In the genomic region with DNA sequence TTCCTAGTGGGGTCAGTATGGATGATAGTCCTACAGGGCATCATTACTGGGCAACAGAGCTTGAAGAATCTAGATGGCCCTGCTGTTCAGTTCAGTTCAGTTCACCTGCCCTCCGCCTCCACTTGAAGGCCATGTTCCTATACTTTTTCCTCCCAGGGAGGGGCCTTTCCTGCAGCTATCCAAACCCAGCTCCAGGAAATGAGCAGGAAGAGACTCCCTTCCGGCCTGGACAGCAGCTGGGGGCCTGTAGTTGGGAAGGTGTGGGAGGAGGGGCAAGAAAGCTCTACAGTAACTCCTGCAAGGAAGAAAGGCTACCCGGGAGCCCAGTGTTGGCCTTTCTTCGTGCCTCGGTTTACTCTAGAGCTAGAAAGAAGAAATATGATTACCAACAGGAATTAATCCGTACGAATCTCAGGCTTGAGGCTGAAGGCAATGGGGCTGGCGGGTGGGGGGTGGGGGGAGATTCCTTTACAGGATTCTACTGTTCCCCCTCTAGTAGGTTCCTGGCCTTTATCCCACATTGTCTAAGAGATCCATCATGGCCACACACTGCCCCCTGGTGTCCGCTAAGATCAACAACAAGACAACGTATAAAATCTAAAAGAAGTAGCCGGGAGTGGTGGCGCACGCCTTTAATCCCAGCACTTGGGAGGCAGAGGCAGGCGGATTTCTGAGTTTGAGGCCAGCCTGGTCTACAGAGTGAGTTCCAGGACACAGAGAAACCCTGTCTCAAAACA, we compare ENCODE assay signal across 8 mouse cellular contexts. TPM values are rescaled to one million over a fixed set of nuclear protein-coding genes. Genes with fewer than 3 reads are reported as not detected.
DNase-seq lines count a peak whose midpoint lies in the region; ATAC-seq and TF ChIP-seq lines count a peak whose summit lies in the region.

No protein-coding gene starts in this region.

- no peak for TF ChIP-seq EP300 in stomach, postnatal 0 days (optimal IDR thresholded peaks at IDR 0.05)

- no peak overlapping the region for H3K27ac ChIP-seq in forebrain, embryonic 11.5 days (ENCODE audit: low read depth, low read length)
- no peak overlapping the region for H3K27ac ChIP-seq in forebrain, embryonic 16.5 days (ENCODE audit: low read length)
- H3K27ac ChIP-seq in hindbrain, embryonic 12.5 days, result no peak overlapping the region
- 0 out of 2 replicates have a peak overlapping the region, but pooled peaks have one; percentile 45 for H3K27ac ChIP-seq in stomach, postnatal 0 days (replicated peaks)

- no peak overlapping the region for H3K9ac ChIP-seq in forebrain, embryonic 11.5 days (ENCODE audit: low read length)
- no peak overlapping the region for H3K9ac ChIP-seq in forebrain, embryonic 16.5 days (replicated peaks; ENCODE audit: low read depth, low read length)
- H3K9ac ChIP-seq in hindbrain, embryonic 12.5 days, result no peak overlapping the region
- no peak overlapping the region for H3K9ac ChIP-seq in stomach, postnatal 0 days (ENCODE audit: low read length)

- H3K27me3 ChIP-seq in forebrain, embryonic 11.5 days (ENCODE audit: control insufficient read depth, insufficient read depth, low read length), result peaks cover 15% of the 10 kb centered on the region
- H3K27me3 ChIP-seq in forebrain, embryonic 16.5 days (replicated peaks; ENCODE audit: control insufficient read depth, insufficient read depth, low read length), result peaks cover 24% of the 10 kb centered on the region
- peaks cover 37% of the 10 kb centered on the region for H3K27me3 ChIP-seq in hindbrain, embryonic 12.5 days
- no peaks in the 10 kb centered on the region for H3K27me3 ChIP-seq in stomach, postnatal 0 days (ENCODE audit: control insufficient read depth, insufficient read depth, low read length)

- peak; percentile 71 for DNase-seq in forebrain, embryonic 11.5 days (ENCODE audit: low spot score)
- DNase-seq in adrenal gland, postnatal 14 days, result peak; percentile 74
- peak; percentile 61 to 68 for DNase-seq in layer of hippocampus, postnatal 14 days (ENCODE audit: low spot score in 2 of 2)
- DNase-seq in stomach, postnatal 0 days (ENCODE audit: low spot score), result peak; percentile 68

- no peak for ATAC-seq in forebrain, embryonic 11.5 days (replicated peaks; ENCODE audit: low FRiP score)
- ATAC-seq in forebrain, embryonic 16.5 days, result no peak
- 0 out of 2 replicates have a peak, but pooled peaks have one; percentile 50 for ATAC-seq in erythroblast, adult 5-6 weeks (replicated peaks; ENCODE audit: low FRiP score, poor library complexity, severe bottlenecking)
- no peak for ATAC-seq in hindbrain, embryonic 12.5 days (ENCODE audit: low FRiP score)
- peak; percentile 56 for ATAC-seq in megakaryocyte, adult 5-6 weeks (ENCODE audit: poor library complexity, severe bottlenecking)
- ATAC-seq in stomach, postnatal 0 days (ENCODE audit: low FRiP score, low TSS enrichment), result no peak

- H3K9me3 ChIP-seq in forebrain, embryonic 11.5 days (ENCODE audit: control insufficient read depth, low read length), result no peaks in the 10 kb centered on the region
- no peaks in the 10 kb centered on the region for H3K9me3 ChIP-seq in forebrain, embryonic 16.5 days (ENCODE audit: control insufficient read depth, low read length)
- no peaks in the 10 kb centered on the region for H3K9me3 ChIP-seq in hindbrain, embryonic 12.5 days (replicated peaks)
- no peaks in the 10 kb centered on the region for H3K9me3 ChIP-seq in stomach, postnatal 0 days (ENCODE audit: control insufficient read depth, low read length)

- no peak overlapping the region for H3K4me2 ChIP-seq in forebrain, embryonic 11.5 days (ENCODE audit: low read depth, low read length, severe bottlenecking)
- H3K4me2 ChIP-seq in forebrain, embryonic 16.5 days (ENCODE audit: low read length), result no peak overlapping the region
- H3K4me2 ChIP-seq in hindbrain, embryonic 12.5 days (replicated peaks), result 0 out of 2 replicates have a peak overlapping the region, but pooled peaks have one; percentile 6
- H3K4me2 ChIP-seq in stomach, postnatal 0 days (replicated peaks; ENCODE audit: low read depth), result peak overlapping the region; percentile 4; the same call in 1 of the 2 replicates

- no peak overlapping the region for H3K4me3 ChIP-seq in forebrain, embryonic 11.5 days (ENCODE audit: low read depth, low read length)
- H3K4me3 ChIP-seq in forebrain, embryonic 16.5 days (replicated peaks; ENCODE audit: low read length), result no peak overlapping the region
- no peak overlapping the region for H3K4me3 ChIP-seq in hindbrain, embryonic 12.5 days
- no peak overlapping the region for H3K4me3 ChIP-seq in stomach, postnatal 0 days (ENCODE audit: low read depth, low read length)

- H3K36me3 ChIP-seq in forebrain, embryonic 11.5 days (ENCODE audit: control insufficient read depth, insufficient read depth, low read length), result no peaks in the 10 kb centered on the region
- H3K36me3 ChIP-seq in forebrain, embryonic 16.5 days (ENCODE audit: control insufficient read depth, insufficient read depth), result no peaks in the 10 kb centered on the region
- H3K36me3 ChIP-seq in hindbrain, embryonic 12.5 days, result no peaks in the 10 kb centered on the region
- no peaks in the 10 kb centered on the region for H3K36me3 ChIP-seq in stomach, postnatal 0 days (ENCODE audit: control insufficient read depth, insufficient read depth, low read length)

- TF ChIP-seq CTCF in stomach, postnatal 0 days (IDR thresholded peaks at IDR 0.05; ENCODE audit: low read depth), result peak; percentile 81

- peaks cover 4% of the 10 kb centered on the region; the same call in 1 of the 2 replicates for H3K4me1 ChIP-seq in forebrain, embryonic 11.5 days (replicated peaks; ENCODE audit: control insufficient read depth, insufficient read depth, low read length)
- peaks cover 12% of the 10 kb centered on the region for H3K4me1 ChIP-seq in forebrain, embryonic 16.5 days (replicated peaks; ENCODE audit: control insufficient read depth, insufficient read depth, low read length)
- H3K4me1 ChIP-seq in hindbrain, embryonic 12.5 days, result peaks cover 15% of the 10 kb centered on the region
- no peaks in the 10 kb centered on the region; the same call in 1 of the 2 replicates for H3K4me1 ChIP-seq in stomach, postnatal 0 days (replicated peaks; ENCODE audit: control insufficient read depth, insufficient read depth)

- 34% methylated on average over 14 of the region's 14 CpGs for WGBS in forebrain, embryonic 11.5 days
- 37% methylated on average over 14 of the region's 14 CpGs for WGBS in forebrain, embryonic 16.5 days
- WGBS in hindbrain, embryonic 12.5 days, result 31% methylated on average over 14 of the region's 14 CpGs
- 35% methylated on average over 14 of the region's 14 CpGs for WGBS in stomach, postnatal 0 days

RNA-seq across cellular contexts. Expression of a gene that starts 2.6 kb away (rescaled TPM):
- polyA plus RNA-seq in forebrain, embryonic 11.5 days (2014; fragmentation: Nextera tagmentation; extraction: Ambion mirVana), result 59.4 and 64.3 TPM in 2 replicates
- 67.4 and 72.0 TPM in 2 replicates for polyA plus RNA-seq in forebrain, embryonic 16.5 days (2015; fragmentation: Nextera tagmentation; extraction: Ambion mirVana)
- total RNA-seq in adrenal gland, postnatal 14 days (2021), result 107 and 145 TPM in 2 replicates
- total RNA-seq in erythroblast, adult 5-6 weeks (2015; ENCODE audit: low replicate concordance), result 2.7 TPM in 1 of 2 replicates, not detected in the other
- total RNA-seq in erythroblast, adult 5-6 weeks (2017; ENCODE audit: low replicate concordance), result not detected in 2 replicates
- 60.1 and 62.2 TPM in 2 replicates for polyA plus RNA-seq in hindbrain, embryonic 12.5 days (2016; fragmentation: Nextera tagmentation; extraction: Ambion mirVana)
- total RNA-seq in layer of hippocampus, postnatal 14 days (2021), result 10 to 100 TPM; 74.0 to 75.7 TPM
- total RNA-seq in megakaryocyte, adult 5-6 weeks (2015), result not detected in 2 replicates
- not detected in 2 replicates for total RNA-seq in megakaryocyte, adult 5-6 weeks (2017)
- 62.3 and 64.9 TPM in 2 replicates for polyA plus RNA-seq in stomach, postnatal 0 days (2015; fragmentation: Nextera tagmentation; extraction: Ambion mirVana)

RNA-seq across cellular contexts. Expression of a gene that starts 5.1 kb away (rescaled TPM):
- polyA plus RNA-seq in forebrain, embryonic 11.5 days (2014; fragmentation: Nextera tagmentation; extraction: Ambion mirVana), result 119 TPM in 2 replicates
- polyA plus RNA-seq in forebrain, embryonic 16.5 days (2015; fragmentation: Nextera tagmentation; extraction: Ambion mirVana), result 91.1 and 93.3 TPM in 2 replicates
- 116 and 120 TPM in 2 replicates for total RNA-seq in adrenal gland, postnatal 14 days (2021)
- 83.8 and 91.5 TPM in 2 replicates for total RNA-seq in erythroblast, adult 5-6 weeks (2015; ENCODE audit: low replicate concordance)
- total RNA-seq in erythroblast, adult 5-6 weeks (2017; ENCODE audit: low replicate concordance), result 25.0 and 31.3 TPM in 2 replicates
- 90.9 and 97.4 TPM in 2 replicates for polyA plus RNA-seq in hindbrain, embryonic 12.5 days (2016; fragmentation: Nextera tagmentation; extraction: Ambion mirVana)
- 10 to 100 TPM; 72.3 to 80.9 TPM for total RNA-seq in layer of hippocampus, postnatal 14 days (2021)
- total RNA-seq in megakaryocyte, adult 5-6 weeks (2015), result 169 and 184 TPM in 2 replicates
- total RNA-seq in megakaryocyte, adult 5-6 weeks (2017), result 54.6 and 55.7 TPM in 2 replicates
- 141 and 157 TPM in 2 replicates for polyA plus RNA-seq in stomach, postnatal 0 days (2015; fragmentation: Nextera tagmentation; extraction: Ambion mirVana)

RNA-seq across cellular contexts. Expression of a gene that starts 11.9 kb away (rescaled TPM):
- 5.3 and 7.6 TPM in 2 replicates for polyA plus RNA-seq in forebrain, embryonic 11.5 days (2014; fragmentation: Nextera tagmentation; extraction: Ambion mirVana)
- polyA plus RNA-seq in forebrain, embryonic 16.5 days (2015; fragmentation: Nextera tagmentation; extraction: Ambion mirVana), result 5.8 and 6.2 TPM in 2 replicates
- total RNA-seq in adrenal gland, postnatal 14 days (2021), result 3.4 and 3.6 TPM in 2 replicates
- total RNA-seq in erythroblast, adult 5-6 weeks (2015; ENCODE audit: low replicate concordance), result 2.3 and 17.7 TPM in 2 replicates
- total RNA-seq in erythroblast, adult 5-6 weeks (2017; ENCODE audit: low replicate concordance), result 1.5 and 6.0 TPM in 2 replicates
- 8.5 and 9.5 TPM in 2 replicates for polyA plus RNA-seq in hindbrain, embryonic 12.5 days (2016; fragmentation: Nextera tagmentation; extraction: Ambion mirVana)
- total RNA-seq in layer of hippocampus, postnatal 14 days (2021), result 1 to 10 TPM; 6.9 to 9.4 TPM
- total RNA-seq in megakaryocyte, adult 5-6 weeks (2015), result 0.27 TPM in 1 of 2 replicates, not detected in the other
- 0.15 TPM in 1 of 2 replicates, not detected in the other for total RNA-seq in megakaryocyte, adult 5-6 weeks (2017)
- 15.9 and 18.4 TPM in 2 replicates for polyA plus RNA-seq in stomach, postnatal 0 days (2015; fragmentation: Nextera tagmentation; extraction: Ambion mirVana)

RNA-seq across cellular contexts. Expression of a gene that starts 22.2 kb away (rescaled TPM):
- polyA plus RNA-seq in forebrain, embryonic 11.5 days (2014; fragmentation: Nextera tagmentation; extraction: Ambion mirVana), result 10.5 and 12.8 TPM in 2 replicates
- polyA plus RNA-seq in forebrain, embryonic 16.5 days (2015; fragmentation: Nextera tagmentation; extraction: Ambion mirVana), result 24.8 and 27.0 TPM in 2 replicates
- total RNA-seq in adrenal gland, postnatal 14 days (2021), result 28.8 and 37.7 TPM in 2 replicates
- 161 and 177 TPM in 2 replicates for total RNA-seq in erythroblast, adult 5-6 weeks (2015; ENCODE audit: low replicate concordance)
- 208 and 251 TPM in 2 replicates for total RNA-seq in erythroblast, adult 5-6 weeks (2017; ENCODE audit: low replicate concordance)
- 17.3 and 18.5 TPM in 2 replicates for polyA plus RNA-seq in hindbrain, embryonic 12.5 days (2016; fragmentation: Nextera tagmentation; extraction: Ambion mirVana)
- 10 to 100 TPM; 38.2 to 40.0 TPM for total RNA-seq in layer of hippocampus, postnatal 14 days (2021)
- 20.0 and 20.8 TPM in 2 replicates for total RNA-seq in megakaryocyte, adult 5-6 weeks (2015)
- 20.0 and 20.1 TPM in 2 replicates for total RNA-seq in megakaryocyte, adult 5-6 weeks (2017)
- 8.1 and 9.4 TPM in 2 replicates for polyA plus RNA-seq in stomach, postnatal 0 days (2015; fragmentation: Nextera tagmentation; extraction: Ambion mirVana)

RNA-seq across cellular contexts. Expression of a gene that starts 30.4 kb away (rescaled TPM):
- polyA plus RNA-seq in forebrain, embryonic 11.5 days (2014; fragmentation: Nextera tagmentation; extraction: Ambion mirVana), result 1.3 and 2.0 TPM in 2 replicates
- 0.91 TPM in 2 replicates for polyA plus RNA-seq in forebrain, embryonic 16.5 days (2015; fragmentation: Nextera tagmentation; extraction: Ambion mirVana)
- 0.44 and 0.86 TPM in 2 replicates for total RNA-seq in adrenal gland, postnatal 14 days (2021)
- 0.96 TPM in 1 of 2 replicates, not detected in the other for total RNA-seq in erythroblast, adult 5-6 weeks (2015; ENCODE audit: low replicate concordance)
- total RNA-seq in erythroblast, adult 5-6 weeks (2017; ENCODE audit: low replicate concordance), result 2.2 and 5.4 TPM in 2 replicates
- 1.5 TPM in 2 replicates for polyA plus RNA-seq in hindbrain, embryonic 12.5 days (2016; fragmentation: Nextera tagmentation; extraction: Ambion mirVana)
- under 1 TPM; 0.33 to 0.46 TPM for total RNA-seq in layer of hippocampus, postnatal 14 days (2021)
- 1.2 and 1.6 TPM in 2 replicates for total RNA-seq in megakaryocyte, adult 5-6 weeks (2015)
- total RNA-seq in megakaryocyte, adult 5-6 weeks (2017), result 1.7 TPM in 2 replicates
- 0.30 and 0.33 TPM in 2 replicates for polyA plus RNA-seq in stomach, postnatal 0 days (2015; fragmentation: Nextera tagmentation; extraction: Ambion mirVana)

Comparison
In these comparisons a context has a peak if more than half of its experiments do, and no peak if none do; other contexts are left out.
1. ATAC-seq: peak in erythroblast, adult 5-6 weeks (single experiment) and megakaryocyte, adult 5-6 weeks (single experiment); none in forebrain, embryonic 11.5 days (single experiment), forebrain, embryonic 16.5 days (single experiment), hindbrain, embryonic 12.5 days (single experiment) and stomach, postnatal 0 days (single experiment).
2. H3K4me2 ChIP-seq: peak in hindbrain, embryonic 12.5 days (single experiment) and stomach, postnatal 0 days (single experiment); none in forebrain, embryonic 11.5 days (single experiment) and forebrain, embryonic 16.5 days (single experiment).
3. RNA of a gene that starts 2.6 kb away (total RNA-seq): 107 to 145 TPM in adrenal gland, postnatal 14 days and 74.0 to 75.7 TPM in layer of hippocampus, postnatal 14 days; 2.7 TPM in erythroblast, adult 5-6 weeks and not detected in megakaryocyte, adult 5-6 weeks; every median in the first group is over 10 times any median in the second.
4. Peak in every context shown above with its lines, with median percentiles within 50 percentile points of each other: DNase-seq.